In the genomic region with DNA sequence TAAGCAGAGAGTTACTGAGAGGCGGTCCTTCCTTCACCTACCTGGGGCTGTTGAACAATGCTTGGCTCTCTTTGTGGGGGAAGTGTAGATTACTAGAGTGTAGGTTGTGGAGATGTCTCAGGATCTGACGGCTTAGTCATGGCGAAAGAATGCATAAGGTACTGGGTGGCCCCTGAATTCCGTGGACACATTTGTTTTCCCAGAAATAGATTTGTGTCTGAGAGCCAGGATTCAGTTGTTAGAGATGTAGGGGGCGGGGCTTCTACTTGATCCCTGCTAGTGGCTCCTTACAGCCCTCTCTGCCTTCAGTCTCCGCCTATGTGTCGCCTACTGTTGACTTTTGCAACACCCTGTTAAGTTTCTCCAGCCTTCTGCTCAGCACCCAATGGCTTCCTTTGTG, we compare ENCODE assay signal across 11 mouse cellular contexts. TPM values are rescaled to one million over a fixed set of nuclear protein-coding genes. Genes with fewer than 3 reads are reported as not detected.
DNase-seq lines count a peak whose midpoint lies in the region; ATAC-seq lines count a peak whose summit lies in the region.
"Had no signal": no experiment of that assay in that cellular context is flagged by ENCODE, and none has a peak within 500 bp of the region (broad histone marks: within the 10 kb centered on the region; RNA-seq: fewer than 3 reads in every experiment).

No protein-coding gene starts in this region.

- H3K27me3 ChIP-seq in kidney, embryonic 15.5 days, result no peaks in the 10 kb centered on the region
- H3K27me3 ChIP-seq in intestine, embryonic 15.5 days (replicated peaks), result no peaks in the 10 kb centered on the region
- H3K27me3 ChIP-seq: embryonic facial prominence, embryonic 12.5 days had no signal

- peak; percentile 37; the same call in 1 of the 2 replicates for ATAC-seq in kidney, embryonic 15.5 days (replicated peaks; ENCODE audit: low FRiP score)
- ATAC-seq in intestine, embryonic 15.5 days, result peak; percentile 75
- ATAC-seq: forebrain, embryonic 16.5 days had no signal

- no peaks in the 10 kb centered on the region for H3K9me3 ChIP-seq in kidney, embryonic 15.5 days (replicated peaks)
- no peaks in the 10 kb centered on the region for H3K9me3 ChIP-seq in intestine, embryonic 15.5 days
- H3K9me3 ChIP-seq: embryonic facial prominence, embryonic 12.5 days had no signal

- no peak for DNase-seq in kidney, adult 9 months
- DNase-seq in ZHBTc4 (ENCODE audit: low read depth, low spot score), result peak; percentile 61
- peak; percentile 35 to 36 for DNase-seq in lung, postnatal 4 days
- DNase-seq in gastrocnemius, postnatal 4 days (ENCODE audit: low spot score in 2 of 2), result no peak
- DNase-seq in frontal cortex, adult 2 months (ENCODE audit: extremely low spot score in 1 of 2, low spot score in 1 of 2), result no peak
- DNase-seq: cerebellum, adult 2 months; gastrocnemius, postnatal 36 days had no signal

- H3K36me3 ChIP-seq in kidney, embryonic 15.5 days, result 0 out of 2 replicates have a peak, but pooled peaks cover 7% of the 10 kb centered on the region
- H3K36me3 ChIP-seq in intestine, embryonic 15.5 days, result 0 out of 2 replicates have a peak, but pooled peaks cover 3% of the 10 kb centered on the region

- no peak overlapping the region for H3K4me3 ChIP-seq in kidney, embryonic 15.5 days (replicated peaks)
- H3K4me3 ChIP-seq in intestine, embryonic 15.5 days (replicated peaks), result no peak overlapping the region
- H3K4me3 ChIP-seq: embryonic facial prominence, embryonic 12.5 days had no signal

- H3K4me1 ChIP-seq in kidney, embryonic 15.5 days, result peaks cover 82% of the 10 kb centered on the region
- peaks cover 32% of the 10 kb centered on the region for H3K4me1 ChIP-seq in intestine, embryonic 15.5 days (replicated peaks)

- H3K9ac ChIP-seq in kidney, embryonic 15.5 days, result no peak overlapping the region
- no peak overlapping the region for H3K9ac ChIP-seq in intestine, embryonic 15.5 days
- H3K9ac ChIP-seq: embryonic facial prominence, embryonic 12.5 days had no signal

- no peak overlapping the region for H3K4me2 ChIP-seq in kidney, embryonic 15.5 days
- no peak overlapping the region for H3K4me2 ChIP-seq in intestine, embryonic 15.5 days (replicated peaks)
- H3K4me2 ChIP-seq: embryonic facial prominence, embryonic 12.5 days had no signal

- H3K27ac ChIP-seq in kidney, embryonic 15.5 days, result peak overlapping the region; percentile 61
- H3K27ac ChIP-seq in intestine, embryonic 15.5 days, result no peak overlapping the region
- H3K27ac ChIP-seq: embryonic facial prominence, embryonic 12.5 days had no signal

- 39% methylated on average over 7 of the region's 7 CpGs for WGBS in kidney, embryonic 15.5 days
- 44% methylated on average over 7 of the region's 7 CpGs for WGBS in intestine, embryonic 15.5 days

RNA-seq across cellular contexts. Expression of a gene that starts 12.7 kb away (rescaled TPM):
- 61.3 and 61.7 TPM in 2 replicates for polyA plus RNA-seq in kidney, embryonic 15.5 days (2015; fragmentation: Nextera tagmentation; extraction: Ambion mirVana)
- 65.0 and 78.9 TPM in 2 replicates for polyA plus RNA-seq in intestine, embryonic 15.5 days (2015; fragmentation: Nextera tagmentation; extraction: Ambion mirVana)
- 10 to 100 TPM; 51.2 to 54.9 TPM for total RNA-seq in gastrocnemius, postnatal 4 days (2021)
- 7.3 and 7.9 TPM in 2 replicates for polyA plus RNA-seq in frontal cortex, adult 2 months (2012; rRNA removed)

Comparison
In these comparisons a context has a peak if more than half of its experiments do, and no peak if none do; other contexts are left out.
1. DNase-seq: peak in ZHBTc4 (single experiment) and lung, postnatal 4 days (2 of 2); none in kidney, adult 9 months (single experiment), gastrocnemius, postnatal 4 days (0 of 2) and frontal cortex, adult 2 months (0 of 2).